Mouse (Mus musculus): ENCODE data around the gene Gng2. TPM values are rescaled to one million over a fixed set of nuclear protein-coding genes. Genes with fewer than 3 reads are reported as not detected.

The Gng2 gene
- total RNA-seq, 2 experiments from 2014 or later: 195 to 206 TPM

GRCm38 (mm10) chr14:19992873-19993569 lies 15.6 kb upstream of the Gng2 start:
- no peak for DNase-seq (ENCODE audit: extremely low spot score in 1 of 2, low spot score in 2 of 2)
- H3K4me3 ChIP-seq: no peak overlapping the region
- no peak overlapping the region for H3K27ac ChIP-seq
- intact Hi-C loops (cut with DNase I): no loop called here
- TF ChIP-seq CTCF (IDR thresholded peaks at IDR 0.05): no peak

DNA sequence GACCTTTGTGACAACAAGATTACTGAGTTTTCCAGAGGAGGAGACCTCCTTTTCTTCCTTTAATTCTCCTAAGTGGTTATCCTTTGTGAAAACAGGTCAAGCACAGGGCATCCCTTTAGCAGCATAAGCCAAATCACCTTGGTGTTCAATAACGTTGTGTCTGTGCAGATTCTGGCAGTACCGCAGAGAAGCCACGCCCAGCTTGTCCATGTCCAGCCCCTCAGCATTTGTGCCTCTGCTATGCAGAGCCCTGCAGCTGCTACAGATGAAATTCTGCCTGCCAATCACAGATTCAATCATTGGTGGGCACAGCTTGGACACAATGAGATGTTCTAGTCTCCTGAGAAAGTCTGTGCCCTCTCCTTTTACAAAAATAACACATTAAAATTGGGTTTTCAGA lies 14.4 kb upstream of the Gng2 start:
- DNase-seq (ENCODE audit: extremely low spot score in 1 of 2, low spot score in 2 of 2): no peak
- intact Hi-C loops (cut with DNase I): no loop called here
- no peak overlapping the region for H3K4me3 ChIP-seq
- H3K27ac ChIP-seq: no peak overlapping the region
- TF ChIP-seq CTCF (IDR thresholded peaks at IDR 0.05): no peak

DNA sequence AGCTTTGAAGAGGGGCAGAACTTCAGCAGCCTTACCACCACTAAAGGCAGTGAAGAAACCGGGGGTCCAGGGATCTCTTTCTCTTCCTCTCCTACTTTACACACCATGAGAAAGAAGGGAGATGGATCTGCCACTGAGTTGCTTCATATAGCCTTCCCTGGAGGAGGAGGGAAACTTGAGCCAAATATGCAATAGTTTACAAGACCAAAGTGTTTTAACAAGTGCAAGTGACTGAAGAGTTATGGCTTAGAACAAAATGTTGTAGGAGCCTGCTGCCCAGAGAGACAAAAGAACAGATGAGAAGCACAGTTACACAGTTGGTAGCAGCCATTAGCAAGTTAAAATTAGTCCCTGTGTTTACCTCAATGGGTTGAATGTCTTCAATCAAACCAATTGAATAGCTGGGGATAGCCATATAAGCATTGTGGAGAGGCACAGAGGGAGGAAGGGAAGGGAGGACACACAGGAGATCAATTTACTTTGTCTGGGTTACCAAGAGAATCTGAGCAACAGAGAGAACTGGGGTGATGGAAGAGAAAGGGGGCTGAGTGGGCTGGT lies 13.1 kb upstream of the Gng2 start:
- DNase-seq (ENCODE audit: extremely low spot score in 1 of 2, low spot score in 2 of 2): no peak
- TF ChIP-seq CTCF (IDR thresholded peaks at IDR 0.05): no peak
- H3K27ac ChIP-seq: no peak overlapping the region
- H3K4me3 ChIP-seq: no peak overlapping the region
- intact Hi-C loops (cut with DNase I): no loop called here

GRCm38 (mm10) chr14:19988410-19988809 lies 11.0 kb upstream of the Gng2 start:
- H3K4me3 ChIP-seq: no peak overlapping the region
- TF ChIP-seq CTCF (IDR thresholded peaks at IDR 0.05): no peak
- no peak for DNase-seq (ENCODE audit: extremely low spot score in 1 of 2, low spot score in 2 of 2)
- no peak overlapping the region for H3K27ac ChIP-seq
- intact Hi-C loops (cut with DNase I): loop anchor here (5.0 kb wide), 1 partner anchor 59 kb away; no protein-coding TSS in a partner anchor

DNA sequence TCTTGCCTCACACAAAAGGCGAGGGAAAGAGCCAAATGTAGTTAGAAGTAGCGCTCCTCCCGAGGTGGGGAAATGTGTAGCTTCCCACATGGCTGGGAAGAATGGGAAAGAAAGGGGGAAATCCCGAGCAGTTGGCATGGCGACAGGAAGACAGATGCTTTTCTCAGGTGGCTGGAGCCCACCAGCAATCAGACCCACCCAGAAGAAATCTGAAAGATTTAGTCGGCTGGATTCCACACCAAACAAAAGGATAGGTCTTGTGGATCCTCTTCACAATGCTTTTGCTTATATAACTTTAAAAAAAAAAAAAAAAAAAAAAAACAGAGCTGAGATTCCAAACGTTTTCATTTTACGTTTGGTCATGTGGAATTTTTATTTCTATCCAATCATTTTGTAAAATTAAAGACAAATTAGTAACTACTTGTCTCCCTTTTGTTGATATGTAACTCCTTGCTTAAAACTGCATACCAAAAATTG lies 10.0 kb upstream of the Gng2 start:
- H3K27ac ChIP-seq: peak overlapping the region; percentile 94

DNA sequence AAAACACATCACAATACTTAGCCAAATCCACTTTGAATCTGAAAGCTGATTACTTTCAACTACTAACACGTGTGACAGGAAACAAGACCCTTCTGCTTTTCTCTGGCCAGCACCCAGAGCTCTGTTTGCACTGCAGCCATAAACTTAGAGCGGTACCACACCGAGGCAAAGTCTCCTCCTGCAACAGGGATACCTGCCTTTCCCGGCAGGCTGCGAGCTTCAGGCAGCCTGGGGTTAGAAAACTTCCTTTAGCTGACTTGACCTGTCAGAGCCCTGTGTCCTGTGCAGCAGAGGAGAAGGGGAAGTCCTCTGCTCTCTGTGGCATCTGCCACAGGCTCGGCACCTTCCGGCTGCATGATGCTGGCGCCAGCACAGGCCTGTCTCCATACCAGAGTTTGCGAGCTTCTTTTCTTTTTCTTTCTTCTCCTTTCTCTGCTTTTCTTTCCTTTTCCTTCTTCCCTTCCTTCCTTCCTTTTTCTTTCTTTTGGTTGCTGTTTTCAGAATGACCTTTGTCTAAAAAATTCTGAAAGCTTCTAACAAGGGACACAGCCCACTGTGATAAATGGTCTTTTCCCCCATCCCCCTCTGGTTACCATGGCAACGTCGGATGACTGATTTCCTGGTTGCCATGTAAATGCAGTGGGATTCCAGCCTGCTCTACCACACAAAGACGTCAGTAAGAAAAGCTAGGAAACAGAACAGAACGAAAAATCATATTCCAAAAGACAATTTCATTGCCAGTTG lies 9.4 kb upstream of the Gng2 start:
- intact Hi-C loops (cut with DNase I): loop anchor here (1.0 to 5.0 kb wide), 2 partner anchors 9 to 61 kb away; partner anchors contain the start of gene Gng2
- Histone ChIP-seq H3K27ac (peak overlapping the region; percentile 94), H3K4me3 (peak overlapping the region; percentile 35; the same call in 1 of the 2 replicates)
- DNase-seq (ENCODE audit: extremely low spot score in 1 of 2, low spot score in 2 of 2): peak; percentile 77 to 80
- TF ChIP-seq CTCF (IDR thresholded peaks at IDR 0.05): no peak

More for the DNA sequence above, 10.0 kb upstream of the Gng2 start:
- DNase-seq (ENCODE audit: extremely low spot score in 1 of 2, low spot score in 2 of 2): no peak
- intact Hi-C loops (cut with DNase I): loop anchor here (1.0 to 5.0 kb wide), 2 partner anchors 10 to 60 kb away; partner anchors contain the start of gene Gng2
- peak overlapping the region; percentile 35; the same call in 1 of the 2 replicates for H3K4me3 ChIP-seq
- no peak for TF ChIP-seq CTCF (IDR thresholded peaks at IDR 0.05)

- DNase-seq (ENCODE audit: extremely low spot score in 1 of 2, low spot score in 2 of 2): no peak
- no peak for TF ChIP-seq CTCF (IDR thresholded peaks at IDR 0.05)
- intact Hi-C loops (cut with DNase I): loop anchor here (5.0 kb wide), 1 partner anchor 61 kb away; no protein-coding TSS in a partner anchor
- no peak overlapping the region for H3K4me3 ChIP-seq
- peak overlapping the region; percentile 94 for H3K27ac ChIP-seq
Measured at GRCm38 (mm10) chr14:19985912-19986613, 8.6 kb upstream of the Gng2 start.

- Histone ChIP-seq H3K27ac (peak overlapping the region; percentile 94), H3K4me3 (no peak overlapping the region)
- no peak for DNase-seq (ENCODE audit: extremely low spot score in 1 of 2, low spot score in 2 of 2)
- no peak for TF ChIP-seq CTCF (IDR thresholded peaks at IDR 0.05)
- intact Hi-C loops (cut with DNase I): loop anchor here (5.0 kb wide), 1 partner anchor 62 kb away; no protein-coding TSS in a partner anchor
Measured at GRCm38 (mm10) chr14:19985107-19985911, 7.9 kb upstream of the Gng2 start.

- peak; percentile 60 to 75 for DNase-seq (ENCODE audit: extremely low spot score in 1 of 2, low spot score in 2 of 2)
- peak; percentile 34 for TF ChIP-seq CTCF (IDR thresholded peaks at IDR 0.05)
- Histone ChIP-seq H3K4me3 (peak overlapping the region; percentile 56), H3K27ac (peak overlapping the region; percentile 90)
- intact Hi-C loops (cut with DNase I): loop anchor here (1.0 to 5.0 kb wide), 5 partner anchors 11 to 134 kb away; no protein-coding TSS in a partner anchor
Measured at GRCm38 (mm10) chr14:19976421-19977270, 781 bp downstream of the Gng2 start.

Measured in left cerebral cortex, adult 2 months (tissue).